In genomic region chr15:102406196-102406911, GRCm38 (mm10) we compare ENCODE assay signal across 8 mouse cellular contexts. TPM values are rescaled to one million over a fixed set of nuclear protein-coding genes. Genes with fewer than 3 reads are reported as not detected.
DNase-seq lines count a peak whose midpoint lies in the region; ATAC-seq lines count a peak whose summit lies in the region.

No protein-coding gene starts in this region.

- no peaks in the 10 kb centered on the region for H3K9me3 ChIP-seq in intestine, embryonic 16.5 days (ENCODE audit: control insufficient read depth, low read length)
- H3K9me3 ChIP-seq in limb, embryonic 11.5 days (ENCODE audit: control insufficient read depth, low read length): no peaks in the 10 kb centered on the region
- no peaks in the 10 kb centered on the region for H3K9me3 ChIP-seq in midbrain, embryonic 12.5 days

- WGBS in intestine, embryonic 16.5 days: 1% methylated on average over 46 of the region's 69 CpGs
- 0% methylated on average over 25 of the region's 69 CpGs for WGBS in limb, embryonic 11.5 days
- WGBS in midbrain, embryonic 12.5 days: 1% methylated on average over 22 of the region's 69 CpGs

- peak; percentile 86 for DNase-seq in CD4-positive, CD25-positive, alpha-beta regulatory T cell, adult 2 months (ENCODE audit: low read depth, low spot score)
- DNase-seq in embryo, embryonic 10 days (ENCODE audit: low spot score): peak; percentile 77
- peak; percentile 93 for DNase-seq in gastrocnemius, postnatal 25 days
- peak; percentile 78 for DNase-seq in limb, embryonic 11.5 days (ENCODE audit: low spot score)
- peak; percentile 84 to 90 for DNase-seq in spleen, postnatal 4 days (ENCODE audit: low spot score in 2 of 2)

- peak overlapping the region; percentile 76 for H3K4me3 ChIP-seq in intestine, embryonic 16.5 days (ENCODE audit: low read length)
- H3K4me3 ChIP-seq in limb, embryonic 11.5 days (ENCODE audit: low read depth, low read length): peak overlapping the region; percentile 79
- H3K4me3 ChIP-seq in midbrain, embryonic 12.5 days: peak overlapping the region; percentile 95

- H3K9ac ChIP-seq in intestine, embryonic 16.5 days (ENCODE audit: low read depth, low read length): peak overlapping the region; percentile 96
- H3K9ac ChIP-seq in limb, embryonic 11.5 days (ENCODE audit: low read length): peak overlapping the region; percentile 94
- H3K9ac ChIP-seq in midbrain, embryonic 12.5 days (replicated peaks): peak overlapping the region; percentile 95

- H3K4me2 ChIP-seq in intestine, embryonic 16.5 days (ENCODE audit: low read depth, low read length): peak overlapping the region; percentile 49
- peak overlapping the region; percentile 46 for H3K4me2 ChIP-seq in limb, embryonic 11.5 days (ENCODE audit: low read depth, severe bottlenecking)
- H3K4me2 ChIP-seq in midbrain, embryonic 12.5 days (replicated peaks): peak overlapping the region; percentile 55

- H3K27ac ChIP-seq in intestine, embryonic 16.5 days (ENCODE audit: low read length): peak overlapping the region; percentile 99
- H3K27ac ChIP-seq in limb, embryonic 11.5 days (replicated peaks; ENCODE audit: low read depth, low read length): peak overlapping the region; percentile 98
- H3K27ac ChIP-seq in midbrain, embryonic 12.5 days (replicated peaks): peak overlapping the region; percentile 91

- H3K4me1 ChIP-seq in intestine, embryonic 16.5 days (ENCODE audit: control insufficient read depth, insufficient read depth, low read length): peaks cover 27% of the 10 kb centered on the region
- peaks cover 14% of the 10 kb centered on the region; the same call in 1 of the 2 replicates for H3K4me1 ChIP-seq in limb, embryonic 11.5 days (ENCODE audit: control insufficient read depth, insufficient read depth, low read length)
- H3K4me1 ChIP-seq in midbrain, embryonic 12.5 days: peaks cover 37% of the 10 kb centered on the region

- no peak for ATAC-seq in CD4-positive, CD25-positive, alpha-beta regulatory T cell, adult 4 months
- ATAC-seq in intestine, embryonic 16.5 days: peak; percentile 41
- ATAC-seq in limb, embryonic 11.5 days (ENCODE audit: insufficient number of reproducible peaks, low FRiP score, low TSS enrichment, low read depth): no peak
- ATAC-seq in midbrain, embryonic 12.5 days (ENCODE audit: low FRiP score, low read depth): no peak

- H3K27me3 ChIP-seq in intestine, embryonic 16.5 days (replicated peaks; ENCODE audit: control insufficient read depth, insufficient read depth, low read length): no peaks in the 10 kb centered on the region
- H3K27me3 ChIP-seq in limb, embryonic 11.5 days (ENCODE audit: control insufficient read depth, insufficient read depth, low read length): no peaks in the 10 kb centered on the region
- H3K27me3 ChIP-seq in midbrain, embryonic 12.5 days: no peaks in the 10 kb centered on the region

- H3K36me3 ChIP-seq in intestine, embryonic 16.5 days (ENCODE audit: control insufficient read depth, insufficient read depth, low read length): peaks cover 16% of the 10 kb centered on the region
- H3K36me3 ChIP-seq in limb, embryonic 11.5 days (ENCODE audit: control insufficient read depth, insufficient read depth, low read length): peaks cover 26% of the 10 kb centered on the region
- peaks cover 32% of the 10 kb centered on the region for H3K36me3 ChIP-seq in midbrain, embryonic 12.5 days

RNA-seq across cellular contexts. Expression of gene Sp1, which starts 0.4 kb away (rescaled TPM):
- 10 to 100 TPM; 19.0 to 22.2 TPM for polyA plus RNA-seq in CD4-positive, CD25-positive, alpha-beta regulatory T cell, adult 4 months (2017; shearing (Covaris generic))
- 10 to 100 TPM; 15.9 to 20.9 TPM for total RNA-seq in gastrocnemius, postnatal 25 days (2021)
- polyA plus RNA-seq in intestine, embryonic 16.5 days (2015; fragmentation: Nextera tagmentation; extraction: Ambion mirVana): 6.8 and 7.2 TPM in 2 replicates
- polyA plus RNA-seq in limb, embryonic 11.5 days (2014; fragmentation: Nextera tagmentation; extraction: Ambion mirVana): 11.8 and 13.3 TPM in 2 replicates
- polyA plus RNA-seq in midbrain, embryonic 12.5 days (2016; fragmentation: Nextera tagmentation; extraction: Ambion mirVana): 9.6 and 10.2 TPM in 2 replicates

RNA-seq across cellular contexts. Expression of gene Amhr2, which starts 38.8 kb away (rescaled TPM):
- polyA plus RNA-seq in CD4-positive, CD25-positive, alpha-beta regulatory T cell, adult 4 months (2017; shearing (Covaris generic)): under 1 TPM; 0.63 to 0.71 TPM
- 1 to 10 TPM; 2.8 to 6.3 TPM for total RNA-seq in gastrocnemius, postnatal 25 days (2021)
- 0.75 and 0.88 TPM in 2 replicates for polyA plus RNA-seq in intestine, embryonic 16.5 days (2015; fragmentation: Nextera tagmentation; extraction: Ambion mirVana)
- not detected in 2 replicates for polyA plus RNA-seq in limb, embryonic 11.5 days (2014; fragmentation: Nextera tagmentation; extraction: Ambion mirVana)
- polyA plus RNA-seq in midbrain, embryonic 12.5 days (2016; fragmentation: Nextera tagmentation; extraction: Ambion mirVana): 0.29 TPM in 1 of 2 replicates, not detected in the other

RNA-seq across cellular contexts. Expression of gene Sp7, which starts 39.4 kb away (rescaled TPM):
- polyA plus RNA-seq in CD4-positive, CD25-positive, alpha-beta regulatory T cell, adult 4 months (2017; shearing (Covaris generic)): not detected
- not detected for total RNA-seq in gastrocnemius, postnatal 25 days (2021)
- 0.50 and 0.60 TPM in 2 replicates for polyA plus RNA-seq in intestine, embryonic 16.5 days (2015; fragmentation: Nextera tagmentation; extraction: Ambion mirVana)
- polyA plus RNA-seq in limb, embryonic 11.5 days (2014; fragmentation: Nextera tagmentation; extraction: Ambion mirVana): 1.7 and 2.3 TPM in 2 replicates
- 0.46 and 0.93 TPM in 2 replicates for polyA plus RNA-seq in midbrain, embryonic 12.5 days (2016; fragmentation: Nextera tagmentation; extraction: Ambion mirVana)

RNA-seq across cellular contexts. Expression of gene Prr13, which starts 52.5 kb away (rescaled TPM):
- polyA plus RNA-seq in CD4-positive, CD25-positive, alpha-beta regulatory T cell, adult 4 months (2017; shearing (Covaris generic)): 1,000 to 10,000 TPM; 1,029 to 1,286 TPM
- 10 to 100 TPM; 12.9 to 13.2 TPM for total RNA-seq in gastrocnemius, postnatal 25 days (2021)
- polyA plus RNA-seq in intestine, embryonic 16.5 days (2015; fragmentation: Nextera tagmentation; extraction: Ambion mirVana): 173 and 182 TPM in 2 replicates
- polyA plus RNA-seq in limb, embryonic 11.5 days (2014; fragmentation: Nextera tagmentation; extraction: Ambion mirVana): 79.5 and 80.9 TPM in 2 replicates
- polyA plus RNA-seq in midbrain, embryonic 12.5 days (2016; fragmentation: Nextera tagmentation; extraction: Ambion mirVana): 84.9 and 97.9 TPM in 2 replicates

RNA-seq across cellular contexts. Expression of gene Aaas, which starts 55.8 kb away (rescaled TPM):
- 10 to 100 TPM; 41.7 to 63.7 TPM for polyA plus RNA-seq in CD4-positive, CD25-positive, alpha-beta regulatory T cell, adult 4 months (2017; shearing (Covaris generic))
- 1 to 10 TPM; 6.0 to 7.5 TPM for total RNA-seq in gastrocnemius, postnatal 25 days (2021)
- polyA plus RNA-seq in intestine, embryonic 16.5 days (2015; fragmentation: Nextera tagmentation; extraction: Ambion mirVana): 50.6 and 59.1 TPM in 2 replicates
- polyA plus RNA-seq in limb, embryonic 11.5 days (2014; fragmentation: Nextera tagmentation; extraction: Ambion mirVana): 115 and 116 TPM in 2 replicates
- 61.5 and 67.9 TPM in 2 replicates for polyA plus RNA-seq in midbrain, embryonic 12.5 days (2016; fragmentation: Nextera tagmentation; extraction: Ambion mirVana)
